Mouse (Mus musculus): ENCODE results near the gene Epp13. TPM values are rescaled to one million over a fixed set of nuclear protein-coding genes. Genes with fewer than 3 reads are reported as not detected.
"Not testable (repeated sequence)": the region's sequence is repeated elsewhere in the genome, so short reads cannot be mapped to it uniquely, and the experiment has no call there.

Epp13 gene
- total RNA-seq, 2 experiments from 2014 or later, result not detected

GRCm38 (mm10) chr7:6284442-6285012 is 32.0 kb downstream of the Epp13 start:
- DNase-seq (ENCODE audit: low spot score in 2 of 2), result no peak

DNA sequence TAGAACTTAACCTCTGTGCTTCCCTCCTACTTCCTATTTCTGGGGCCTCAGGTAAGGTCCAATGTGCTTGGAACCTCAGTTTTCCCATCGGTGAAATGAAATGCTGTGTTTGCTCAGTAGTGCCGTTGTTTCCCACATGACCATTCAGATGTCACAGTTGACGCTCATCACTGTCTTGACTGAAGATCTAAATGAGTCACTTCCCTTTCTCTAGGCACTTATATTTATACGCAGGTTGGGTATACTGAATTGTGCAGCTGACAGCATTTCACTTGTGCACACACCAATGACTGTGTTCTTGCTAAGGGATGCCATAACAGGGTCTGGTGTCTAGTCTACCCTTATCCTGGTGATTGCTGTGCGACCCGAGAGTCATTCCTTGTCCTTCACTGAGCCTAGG is 32.9 kb downstream of the Epp13 start:
- no peak for DNase-seq (ENCODE audit: low spot score in 2 of 2)

GRCm38 (mm10) chr7:6285842-6286705 is 33.6 kb downstream of the Epp13 start, which contains the start of gene Zfp667:
Gene Zfp667 (plus strand): TSS chr7:6286579.
- DNase-seq (ENCODE audit: low spot score in 2 of 2), result peak; percentile 97 to 98

DNA sequence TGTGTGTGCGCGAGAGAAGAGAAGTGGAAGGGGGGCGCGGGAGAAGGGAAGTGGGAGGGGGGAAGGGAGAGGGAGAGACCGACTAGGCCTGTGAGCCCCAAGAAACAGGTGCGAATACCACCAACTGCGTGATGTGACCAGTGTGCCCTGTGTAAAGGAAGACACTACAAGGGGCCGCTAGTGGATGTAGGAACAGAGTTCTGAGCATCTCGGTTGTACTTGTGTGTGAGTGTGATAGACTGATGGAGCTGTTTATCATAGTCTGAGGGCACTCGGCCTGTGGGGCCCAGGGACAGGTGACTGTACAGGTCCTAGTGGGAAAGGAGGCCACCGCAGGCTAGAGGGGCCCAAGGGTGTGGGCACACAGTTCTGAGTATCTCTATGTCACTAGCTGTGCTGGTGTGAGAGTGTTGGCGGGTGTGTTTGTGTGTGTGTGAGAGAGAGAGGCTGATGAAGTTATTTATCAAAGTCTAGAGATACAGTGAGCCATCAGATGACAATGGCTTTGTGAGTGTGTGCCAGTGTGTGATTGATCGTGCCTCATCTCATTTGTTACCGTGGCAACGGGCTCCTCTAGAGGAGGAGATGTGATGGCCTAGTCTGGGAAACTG is 34.5 kb downstream of the Epp13 start:
- DNase-seq (ENCODE audit: low spot score in 2 of 2), result no peak

- DNase-seq (ENCODE audit: low spot score in 2 of 2), result not testable (repeated sequence)
Observed at GRCm38 (mm10) chr7:6291121-6291520, 38.6 kb downstream of the Epp13 start.

- not testable (repeated sequence) for DNase-seq (ENCODE audit: low spot score in 2 of 2)
Observed at GRCm38 (mm10) chr7:6300796-6301195, 48.3 kb downstream of the Epp13 start.

DNA sequence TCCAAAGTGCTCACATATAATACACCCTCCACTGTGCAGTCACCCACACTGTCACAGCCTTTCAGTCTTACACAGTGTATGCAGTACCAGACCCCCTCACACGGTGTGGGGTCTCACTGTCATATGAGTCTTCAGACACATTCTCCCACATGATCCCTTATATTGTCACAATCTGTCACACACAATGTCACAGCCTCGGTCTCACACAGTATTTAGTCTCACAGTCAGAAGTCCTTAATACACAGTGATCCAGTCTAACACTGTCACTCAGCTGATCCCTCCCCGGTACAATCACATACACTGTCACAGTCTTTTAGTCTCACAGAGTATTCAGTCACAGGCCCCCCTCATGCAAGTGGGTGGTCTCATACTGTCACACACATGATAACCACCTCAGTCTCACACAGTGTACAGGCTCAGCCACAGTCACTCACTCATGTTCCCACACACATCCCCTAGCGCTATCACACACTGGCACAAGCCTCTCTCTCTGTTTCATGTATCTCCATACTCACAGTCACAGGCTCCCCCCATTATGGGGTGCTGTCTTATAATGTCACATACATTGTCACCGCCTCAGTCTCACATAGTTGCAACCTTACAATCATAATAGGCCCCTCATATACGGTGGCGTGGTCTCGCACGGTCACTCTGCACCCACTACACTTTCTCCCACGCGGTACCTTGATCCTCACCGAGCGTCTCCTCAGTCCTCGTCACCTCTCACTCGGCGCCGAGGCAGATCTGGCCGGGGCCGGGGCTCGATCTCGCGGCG is 78.1 kb downstream of the Epp13 start:
- no peak for DNase-seq (ENCODE audit: low spot score in 2 of 2)

DNA sequence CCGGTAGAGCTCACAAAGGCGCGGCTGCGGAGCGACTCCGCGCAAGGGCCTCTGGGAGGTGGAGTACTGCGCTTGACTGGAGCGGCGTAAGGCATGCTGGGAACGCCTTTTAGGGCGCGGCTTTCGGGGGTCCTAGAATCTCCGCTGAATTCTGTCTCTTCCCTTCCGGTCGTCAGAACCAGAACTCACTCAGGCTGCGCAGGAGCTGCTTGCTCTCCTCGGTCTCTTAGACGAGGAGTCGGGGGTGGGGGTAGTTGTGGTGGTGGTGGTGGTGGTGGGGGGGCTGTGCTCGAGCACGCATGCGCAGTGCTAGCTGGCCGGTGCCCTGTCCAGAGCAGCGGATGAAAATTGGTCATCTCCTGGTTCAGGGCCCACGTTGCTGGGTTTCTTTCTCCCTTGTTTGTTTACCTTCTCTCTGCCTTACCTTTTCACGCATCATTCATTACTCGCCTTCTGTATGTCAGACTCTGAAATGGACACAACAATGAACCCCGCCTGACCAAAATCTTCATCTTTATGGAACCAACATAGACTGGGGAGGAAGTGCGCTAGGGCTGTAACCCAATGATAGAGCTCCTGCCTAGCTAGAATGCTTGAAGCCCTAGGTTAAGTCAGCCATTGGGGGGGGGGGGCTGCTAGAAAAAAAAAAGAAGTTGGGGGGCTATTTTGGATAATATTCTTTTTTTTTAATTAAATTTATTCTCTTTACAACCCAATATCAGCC is 78.9 kb downstream of the Epp13 start, which contains the start of gene Zfp583:
Zfp583 (minus strand) TSS at position 53 of the 724 bp plus-strand sequence.
- peak; percentile 63 to 69 for DNase-seq (ENCODE audit: low spot score in 2 of 2)

Other genes with a start within 250 kb of the Epp13 start
- not detected for gene Vmn1r65, start 241.7 kb upstream of the Epp13 start, total RNA-seq (2021)
- gene Nlrp4c, start 207.5 kb upstream of the Epp13 start, total RNA-seq (2021), result not detected
- 10 to 100 TPM; 79.3 to 83.7 TPM for gene Zfp787, start 96.7 kb upstream of the Epp13 start, total RNA-seq (2021)
- 10 to 100 TPM; 31.3 to 36.3 TPM for gene Zfp444, start 80.5 kb upstream of the Epp13 start, total RNA-seq (2021)
- gene Galp, start 55.6 kb upstream of the Epp13 start, total RNA-seq (2021), result not detected
- not detected for gene Zscan5b, start 30.4 kb upstream of the Epp13 start, total RNA-seq (2021)
- 10 to 100 TPM in 1 of 2 experiments, 1 to 10 TPM in 1; 9.5 to 10.6 TPM for gene Zfp667, start 33.9 kb downstream of the Epp13 start, total RNA-seq (2021)
- gene Zfp583, start 78.6 kb downstream of the Epp13 start, total RNA-seq (2021), result 1 to 10 TPM; 3.1 to 5.4 TPM
- gene Gm3854, start 91.0 kb downstream of the Epp13 start, total RNA-seq (2021), result 1 to 10 TPM; 1.6 to 1.7 TPM
- 1 to 10 TPM; 3.9 to 4.0 TPM for gene Zfp78, start 110.6 kb downstream of the Epp13 start, total RNA-seq (2021)
- 1 to 10 TPM; 6.8 to 9.0 TPM for gene Zfp28, start 130.6 kb downstream of the Epp13 start, total RNA-seq (2021)
- under 1 TPM; 0.17 to 0.40 TPM for gene Smim17, start 146.0 kb downstream of the Epp13 start, total RNA-seq (2021)
- gene Gm20715, start 157.6 kb downstream of the Epp13 start, total RNA-seq (2021), result under 1 TPM in 1 of 2 experiments, not detected in 1; 0.08 TPM
- not detected for gene Olfr1344, start 186.0 kb downstream of the Epp13 start, total RNA-seq (2021)
- gene Olfr1336, start 203.5 kb downstream of the Epp13 start, total RNA-seq (2021), result under 1 TPM in 1 of 2 experiments, not detected in 1; 0.03 TPM
- not detected for gene Olfr1346, start 214.4 kb downstream of the Epp13 start, total RNA-seq (2021)
- not detected for gene Olfr5, start 234.2 kb downstream of the Epp13 start, total RNA-seq (2021)
- not detected for gene Olfr1347, start 247.0 kb downstream of the Epp13 start, total RNA-seq (2021)

Data from adrenal gland, postnatal 4 days (tissue).